Mouse (Mus musculus) limb, embryonic 14.5 days (tissue): ENCODE data around the gene Babam2. TPM values are rescaled to one million over a fixed set of nuclear protein-coding genes. Genes with fewer than 3 reads are reported as not detected.

Experiments
- ATAC-seq: fragments of 200-750 bp; cut with Nextera tagmentation; 2 replicates; pipeline ENCODE4 v1.8.0; 2017; ENCODE audit warnings: low read depth, moderate number of reproducible peaks, moderate TSS enrichment; ENCODE audit not compliant: low FRiP score
- DNase-seq: peaks from one replicate; pipeline ENCODE4 v3.0.0-alpha.2; 2015; ENCODE audit warnings: low spot score
- H3K27ac ChIP-seq: fragments of 300-500 bp; sonication (generic); replicated peaks from 2 replicates; pipeline ENCODE4 v1.5.1; 2014; ENCODE audit warnings: low read depth, mild to moderate bottlenecking, low read length, moderate library complexity, mixed read lengths
- H3K27me3 ChIP-seq: fragments of 300-500 bp; sonication (generic); 2 replicates; pipeline ENCODE4 v1.6.1; 2014; ENCODE audit warnings: low read length, mixed read lengths; ENCODE audit not compliant: control insufficient read depth, insufficient read depth
- H3K36me3 ChIP-seq: fragments of 300-500 bp; sonication (generic); 2 replicates; pipeline ENCODE4 v1.6.1; 2014; ENCODE audit warnings: mild to moderate bottlenecking, low read length, moderate library complexity, mixed read lengths; ENCODE audit not compliant: control insufficient read depth, insufficient read depth
- H3K4me1 ChIP-seq: fragments of 300-500 bp; sonication (generic); 2 replicates; pipeline ENCODE4 v1.6.1; 2014; ENCODE audit warnings: antibody characterized with exemption, low read length, mixed read lengths; ENCODE audit not compliant: control insufficient read depth, insufficient read depth
- H3K4me2 ChIP-seq: fragments of 300-500 bp; sonication (generic); replicated peaks from 2 replicates; pipeline ENCODE4 v1.6.1; 2014; ENCODE audit warnings: low read depth, mild to moderate bottlenecking, low read length, moderate library complexity; ENCODE audit not compliant: severe bottlenecking
- H3K4me3 ChIP-seq: fragments of 300-500 bp; sonication (generic); replicated peaks from 2 replicates; pipeline ENCODE4 v1.5.1; 2014; ENCODE audit warnings: low read length
- H3K9ac ChIP-seq: fragments of 300-500 bp; sonication (generic); 2 replicates; pipeline ENCODE4 v1.6.1; 2014; ENCODE audit warnings: mild to moderate bottlenecking, low read depth, low read length, moderate library complexity; ENCODE audit not compliant: severe bottlenecking
- H3K9me3 ChIP-seq: fragments of 300-500 bp; sonication (generic); 2 replicates; pipeline ENCODE4 v1.6.1; 2016; ENCODE audit warnings: low read length; ENCODE audit not compliant: control insufficient read depth
- POLR2A ChIP-seq: fragments of 200-500 bp; IDR thresholded peaks from 2 replicates; pipeline ENCODE4 v1.8.0; 2012; ENCODE audit warnings: inconsistent platforms, mild to moderate bottlenecking, moderate library complexity, borderline replicate concordance; ENCODE audit not compliant: insufficient read depth, insufficient read length; ENCODE audit errors: extremely low read depth
- WGBS: fragments of 180-500 bp; shearing (Covaris S2); extraction: QIAGEN DNeasy Blood & Tissue Kit; methylation state at CpG from one replicate; pipeline ENCODE4 v1.1.7; 2014; 5-methylcytosine and 5-hydroxymethylcytosine counted together
- polyA plus RNA-seq, 2 experiments: library from polyadenylated mRNA; depleted of rRNA in 1 of 2; stranded (reverse) in 1 of 2; unstranded in 1 of 2; fragments of >200 nt; fragmentation: Nextera tagmentation in 1 of 2; extraction: Ambion mirVana in 1 of 2; gene quantifications; 2 replicates each; pipeline versions ENCODE4 v1.2.1 to v1.2.3; 2012 to 2014

Babam2 gene
- polyA plus RNA-seq, 2 experiments = 23.4 to 35.8 TPM

- H3K4me3 ChIP-seq = no peak overlapping the region
- H3K27me3 ChIP-seq = no peaks in the 10 kb centered on the region
- no peak for DNase-seq
- no peak overlapping the region for H3K9ac ChIP-seq
- no peaks in the 10 kb centered on the region for H3K36me3 ChIP-seq
- H3K4me2 ChIP-seq = no peak overlapping the region
- no peak overlapping the region for H3K27ac ChIP-seq
- no peaks in the 10 kb centered on the region for H3K9me3 ChIP-seq
- no peak for TF ChIP-seq POLR2A
- 70% methylated on average over 2 of the region's 2 CpGs for WGBS
- H3K4me1 ChIP-seq = peaks cover 16% of the 10 kb centered on the region; the same call in 1 of the 2 replicates
- no peak for ATAC-seq
These were observed 286.4 kb downstream of the Babam2 start for GRCm38 (mm10) chr5:31983817-31984368.

- H3K4me3 ChIP-seq = no peak overlapping the region
- H3K9ac ChIP-seq = no peak overlapping the region
- no peak for TF ChIP-seq POLR2A
- DNase-seq (no peak), ATAC-seq (no peak)
- WGBS = 74% methylated on average over 13 of the region's 13 CpGs
- H3K36me3 ChIP-seq = no peaks in the 10 kb centered on the region
- no peak overlapping the region for H3K27ac ChIP-seq
- H3K9me3 ChIP-seq = no peaks in the 10 kb centered on the region
- no peak overlapping the region for H3K4me2 ChIP-seq
- H3K4me1 ChIP-seq = peaks cover 16% of the 10 kb centered on the region; the same call in 1 of the 2 replicates
- no peaks in the 10 kb centered on the region for H3K27me3 ChIP-seq
These were observed 287.0 kb downstream of the Babam2 start for GRCm38 (mm10) chr5:31984369-31984961.

- ATAC-seq (no peak), DNase-seq (no peak)
- H3K9me3 ChIP-seq = no peaks in the 10 kb centered on the region
- no peak for TF ChIP-seq POLR2A
- H3K4me1 ChIP-seq = peaks cover 16% of the 10 kb centered on the region; the same call in 1 of the 2 replicates
- H3K9ac ChIP-seq = no peak overlapping the region
- no peak overlapping the region for H3K27ac ChIP-seq
- no peak overlapping the region for H3K4me2 ChIP-seq
- no peaks in the 10 kb centered on the region for H3K36me3 ChIP-seq
- WGBS = 60% methylated on average over 2 of the region's 2 CpGs
- no peaks in the 10 kb centered on the region for H3K27me3 ChIP-seq
- H3K4me3 ChIP-seq = no peak overlapping the region
These were observed 287.5 kb downstream of the Babam2 start for GRCm38 (mm10) chr5:31985021-31985420.

GRCm38 (mm10) chr5:31987541-31988307 lies 290.2 kb downstream of the Babam2 start:
- Histone ChIP-seq H3K36me3 (no peaks in the 10 kb centered on the region), H3K27ac (no peak overlapping the region), H3K27me3 (no peaks in the 10 kb centered on the region), H3K4me2 (no peak overlapping the region), H3K4me3 (no peak overlapping the region), H3K9me3 (no peaks in the 10 kb centered on the region), H3K9ac (no peak overlapping the region), H3K4me1 (peaks cover 16% of the 10 kb centered on the region; the same call in 1 of the 2 replicates)
- no peak for TF ChIP-seq POLR2A
- ATAC-seq = no peak
- DNase-seq = no peak
- WGBS = 88% methylated on average over 11 of the region's 11 CpGs

GRCm38 (mm10) chr5:31997189-31997954 lies 299.9 kb downstream of the Babam2 start:
- H3K9me3 ChIP-seq = no peaks in the 10 kb centered on the region
- H3K4me3 ChIP-seq = no peak overlapping the region
- TF ChIP-seq POLR2A = no peak
- no peaks in the 10 kb centered on the region; the same call in 1 of the 2 replicates for H3K4me1 ChIP-seq
- H3K9ac ChIP-seq = no peak overlapping the region
- peak; percentile 47; the same call in 1 of the 2 replicates for ATAC-seq
- no peak overlapping the region for H3K4me2 ChIP-seq
- no peaks in the 10 kb centered on the region for H3K36me3 ChIP-seq
- DNase-seq = peak; percentile 49
- H3K27me3 ChIP-seq = no peaks in the 10 kb centered on the region
- H3K27ac ChIP-seq = no peak overlapping the region
- 26% methylated on average over 4 of the region's 4 CpGs for WGBS
